ENCODE assay signal across 1 mouse cellular context in the genomic region with DNA sequence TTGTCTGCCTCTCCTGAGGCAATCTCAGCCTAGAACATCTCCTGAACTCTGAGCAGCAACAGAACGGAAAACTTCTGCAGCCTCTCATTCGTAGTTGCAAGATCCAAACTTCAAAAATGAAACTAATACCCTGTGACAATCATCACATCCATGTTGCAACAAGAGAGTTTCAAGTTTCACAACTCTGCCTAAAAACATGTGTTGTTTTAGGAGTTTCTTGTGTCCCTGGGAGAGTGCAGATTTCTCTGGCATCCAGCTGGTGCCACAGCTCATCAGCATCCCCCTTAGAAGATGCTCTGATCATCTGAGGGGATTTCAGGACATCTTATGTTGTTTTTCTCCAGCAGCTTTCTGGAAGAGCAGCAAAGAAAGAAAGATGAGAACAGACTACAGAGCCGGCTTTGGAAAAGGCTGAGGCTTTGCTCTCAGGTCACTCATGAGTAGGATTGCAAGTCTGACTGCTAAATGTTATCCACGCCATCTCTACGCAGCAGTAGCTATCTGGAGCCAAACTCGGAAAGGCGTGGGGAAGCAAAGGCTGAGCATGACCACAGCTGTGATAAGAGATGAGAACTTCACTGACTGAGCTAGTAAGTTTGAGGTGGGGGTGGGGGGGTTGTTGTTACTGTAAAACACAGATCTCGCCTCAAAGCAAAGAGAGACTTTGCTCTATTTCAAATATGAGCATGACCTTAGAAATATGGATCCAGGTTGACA.
TF ChIP-seq lines count a peak whose summit lies in the region.

No protein-coding gene starts in this region.

TF ChIP-seq in myocyte, 11 proteins besides CTCF, POLR2A, EP300 and RAD21 (continued from another document):
- TF ChIP-seq MYOG (IDR thresholded peaks at IDR 0.05; ENCODE audit: control insufficient read depth in 1 of 3, insufficient read depth in 1 of 3, insufficient read length in 2 of 3, low read depth in 2 of 3), result no peak
